In the genomic region with DNA sequence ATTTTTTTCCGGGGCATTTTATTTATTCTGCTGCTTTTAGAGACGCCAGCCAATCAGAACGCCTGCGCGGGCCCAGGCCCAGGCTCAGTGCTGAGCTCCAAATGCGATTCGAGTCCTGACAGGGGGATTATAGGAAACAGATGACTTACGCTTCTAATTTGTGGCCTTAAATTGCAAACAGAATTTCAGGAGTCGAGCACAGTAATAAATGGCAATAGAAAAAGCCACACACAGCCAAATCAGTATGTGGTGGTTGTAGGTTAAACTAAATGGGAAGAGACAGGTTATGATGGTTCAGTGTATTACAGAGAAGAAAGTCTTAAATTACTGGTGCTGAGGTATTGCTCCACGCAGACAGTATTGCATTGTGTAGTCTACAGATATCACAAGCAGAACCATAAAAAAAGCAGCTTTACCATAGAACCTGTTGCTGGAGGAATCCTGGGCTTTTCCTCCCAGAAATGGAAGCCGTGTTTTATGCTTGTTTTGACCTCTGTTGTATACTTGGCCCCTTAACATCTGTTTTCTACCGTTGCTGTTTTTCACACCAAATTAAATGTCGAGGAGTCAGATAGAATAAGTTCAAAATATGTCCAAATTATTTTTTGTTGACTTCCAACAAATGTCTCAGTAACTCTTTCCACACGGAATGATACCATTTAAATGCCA, we compare ENCODE assay signal across 9 mouse cellular contexts.
DNase-seq lines count a peak whose midpoint lies in the region; ATAC-seq lines count a peak whose summit lies in the region.
"Had no signal": no experiment of that assay in that cellular context is flagged by ENCODE, and none has a peak within 500 bp of the region (broad histone marks: within the 10 kb centered on the region; RNA-seq: fewer than 3 reads in every experiment).

No protein-coding gene starts in this region.

- no peak overlapping the region for H3K4me3 ChIP-seq in forebrain, embryonic 16.5 days (replicated peaks; ENCODE audit: low read length)

- intact Hi-C loops in heart, postnatal 36 days (cut with DNase I) = no loop called here

- no peaks in the 10 kb centered on the region for H3K27me3 ChIP-seq in forebrain, embryonic 16.5 days (replicated peaks; ENCODE audit: control insufficient read depth, insufficient read depth, low read length)

- 22% methylated on average over 14 of the region's 14 CpGs for WGBS in forebrain, embryonic 16.5 days

- no peaks in the 10 kb centered on the region for H3K9me3 ChIP-seq in forebrain, embryonic 16.5 days (ENCODE audit: control insufficient read depth, low read length)

- H3K4me1 ChIP-seq in forebrain, embryonic 16.5 days (replicated peaks; ENCODE audit: control insufficient read depth, insufficient read depth, low read length) = peaks cover 16% of the 10 kb centered on the region

- no peaks in the 10 kb centered on the region for H3K36me3 ChIP-seq in forebrain, embryonic 16.5 days (ENCODE audit: control insufficient read depth, insufficient read depth)

- DNase-seq in right cerebral cortex, postnatal 4 days = peak; percentile 17
- DNase-seq in right cerebral cortex, adult 2 months (ENCODE audit: low spot score in 2 of 2) = no peak
- DNase-seq in mesoderm, embryonic 11.5 days (ENCODE audit: low read depth, low spot score) = peak; percentile 53
- no peak for DNase-seq in frontal cortex, adult 2 months (ENCODE audit: extremely low spot score in 1 of 2, low spot score in 1 of 2)
- DNase-seq in urinary bladder, postnatal 4 days (ENCODE audit: low spot score in 2 of 2) = no peak
- no peak for DNase-seq in heart, postnatal 36 days
- no peak for DNase-seq in adrenal gland, adult (ENCODE audit: inconsistent age in 2 of 2, low spot score in 1 of 2)

- H3K27ac ChIP-seq in forebrain, embryonic 16.5 days (ENCODE audit: low read length) = no peak overlapping the region

- no peak overlapping the region for H3K9ac ChIP-seq in forebrain, embryonic 16.5 days (replicated peaks; ENCODE audit: low read depth, low read length)

- H3K4me2 ChIP-seq in forebrain, embryonic 16.5 days (ENCODE audit: low read length) = peak overlapping the region; percentile 31

- peak; percentile 59; the same call in 1 of the 2 replicates for ATAC-seq in forebrain, embryonic 16.5 days
- ATAC-seq: intestine, postnatal 0 days had no signal

Comparison
In these comparisons a context has a peak if more than half of its experiments do, and no peak if none do; other contexts are left out.
1. DNase-seq: peak in right cerebral cortex, postnatal 4 days (single experiment) and mesoderm, embryonic 11.5 days (single experiment); none in right cerebral cortex, adult 2 months (0 of 2), frontal cortex, adult 2 months (0 of 2), urinary bladder, postnatal 4 days (0 of 2), heart, postnatal 36 days (0 of 2) and adrenal gland, adult (0 of 2).